Mouse (Mus musculus): ENCODE data around the gene Tshz2.

Tshz2 gene

DNA sequence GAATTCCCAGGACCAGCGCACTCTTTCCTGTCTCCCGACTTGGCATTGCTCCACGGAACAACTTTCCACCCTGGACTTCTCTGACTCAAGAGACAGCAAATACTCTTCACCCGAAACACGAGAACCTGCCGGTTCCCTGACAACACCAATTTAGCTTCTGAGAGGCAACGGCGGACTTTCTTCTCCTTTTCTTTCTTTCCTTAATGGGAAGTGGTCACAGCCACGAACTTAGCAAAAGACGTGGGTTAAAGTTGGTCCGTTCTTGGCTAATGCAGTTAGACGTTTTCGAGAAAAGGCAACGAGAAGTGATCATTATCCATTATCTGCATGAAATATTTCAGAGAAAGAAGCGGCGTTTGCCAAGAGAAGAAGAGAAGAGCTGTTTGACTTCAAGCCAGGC is 240.6 kb downstream of the Tshz2 start:
- DNase-seq = no peak

DNA sequence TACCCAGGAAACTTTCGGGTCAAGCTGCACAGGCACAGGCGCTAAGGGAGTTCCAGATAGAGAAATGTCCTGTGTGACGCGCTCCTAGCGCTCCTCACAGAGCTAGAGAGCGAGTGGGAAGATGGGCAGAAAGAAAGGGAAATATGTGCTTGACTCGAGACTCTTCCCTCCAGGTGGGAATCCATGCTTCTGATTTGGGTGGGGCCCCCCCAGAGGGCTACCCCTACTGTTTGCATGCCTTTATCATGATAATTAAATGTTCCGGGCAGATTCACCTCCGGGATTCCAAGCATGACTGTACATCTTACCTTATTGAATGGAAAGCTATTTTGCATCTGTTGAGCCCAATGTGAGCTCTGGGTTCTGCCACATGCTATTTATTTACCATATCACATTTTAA is 255.1 kb downstream of the Tshz2 start:
- no peak for DNase-seq

DNA sequence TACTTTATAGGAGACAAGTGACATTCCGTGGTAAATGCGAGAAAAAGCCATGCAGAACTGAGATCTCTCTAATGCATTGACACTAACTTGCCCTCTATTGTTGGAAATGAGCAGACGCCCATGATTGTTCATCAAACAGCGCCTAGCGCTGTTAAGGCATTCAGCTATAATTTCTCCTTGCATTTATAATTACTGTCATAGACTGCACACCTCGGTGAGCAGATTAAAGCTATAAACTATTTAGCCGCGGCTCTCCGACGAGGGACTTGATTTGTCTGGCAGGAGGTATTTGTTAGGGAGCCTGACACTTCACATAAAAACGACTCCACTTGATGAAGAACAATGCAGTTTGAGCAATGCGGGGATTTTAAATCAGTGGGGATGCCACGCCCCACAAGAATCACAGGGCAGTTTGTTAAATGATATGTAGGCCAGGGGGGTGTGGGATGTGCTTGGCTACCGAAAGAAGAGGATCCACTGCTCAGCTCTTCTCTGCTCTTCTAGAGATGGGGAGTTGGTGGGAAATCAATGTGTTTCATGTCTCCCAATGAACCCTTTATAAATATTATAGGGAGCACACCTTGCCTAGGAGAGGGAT is 259.7 kb downstream of the Tshz2 start:
- no peak for DNase-seq

DNA sequence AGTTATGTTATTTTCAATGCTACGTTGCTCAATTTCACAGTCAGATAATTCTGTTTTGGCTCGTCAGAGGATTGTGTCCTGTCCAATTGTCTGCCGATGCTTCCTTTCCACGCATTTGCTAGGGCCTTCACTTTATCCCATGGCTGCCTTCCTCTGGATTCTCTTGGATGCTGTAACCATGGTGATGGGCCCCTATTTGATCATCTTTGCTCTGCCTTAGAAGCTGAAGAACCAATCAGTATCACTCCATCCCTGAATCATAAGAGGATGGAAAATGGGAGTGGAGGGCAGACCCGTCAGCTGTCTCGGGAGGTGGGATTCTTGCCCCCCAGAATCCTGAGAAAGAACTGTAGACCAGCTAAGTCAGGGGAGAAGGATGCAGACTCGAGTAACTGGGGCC is 270.1 kb downstream of the Tshz2 start:
- DNase-seq = no peak

DNA sequence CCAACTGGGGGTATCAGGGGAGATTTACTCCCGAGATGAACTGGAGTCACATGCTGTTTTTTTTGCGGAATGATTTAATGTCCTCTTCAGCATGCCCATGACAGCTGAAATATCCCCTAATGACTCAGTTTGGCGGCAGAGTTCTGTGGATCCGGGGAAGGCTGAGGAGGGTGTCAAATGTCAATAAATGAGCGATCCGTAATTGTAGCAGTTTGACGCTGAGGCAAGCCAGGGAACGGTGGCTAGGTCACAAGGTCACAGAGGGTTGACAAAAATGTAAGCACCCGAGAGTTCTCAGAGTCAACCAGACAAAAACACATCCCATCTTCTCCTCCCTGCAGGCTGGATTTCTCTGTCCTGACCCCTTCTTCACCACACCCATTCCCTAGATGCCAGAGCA is 273.6 kb downstream of the Tshz2 start:
- no peak for DNase-seq

DNA sequence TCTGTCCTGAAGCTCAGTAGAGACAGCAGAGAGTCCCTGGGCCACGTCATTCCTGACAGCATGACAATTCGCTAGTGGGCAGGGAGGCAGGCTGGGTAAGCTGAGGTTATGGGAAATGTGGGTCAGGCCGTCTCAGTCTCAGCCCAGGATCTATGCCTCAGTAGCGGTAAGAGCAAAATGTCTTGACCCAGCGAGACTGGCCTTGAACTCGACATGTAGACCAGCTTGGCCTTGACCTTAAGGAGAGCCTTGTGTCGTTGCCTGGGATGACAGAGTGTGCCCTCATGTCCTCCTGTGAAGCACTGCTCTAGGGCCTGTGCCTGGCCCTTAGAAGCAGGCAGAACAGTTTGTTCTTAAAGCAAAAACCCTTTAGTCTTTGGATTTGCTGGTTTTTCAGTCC is 275.2 kb downstream of the Tshz2 start:
- DNase-seq = no peak

DNA sequence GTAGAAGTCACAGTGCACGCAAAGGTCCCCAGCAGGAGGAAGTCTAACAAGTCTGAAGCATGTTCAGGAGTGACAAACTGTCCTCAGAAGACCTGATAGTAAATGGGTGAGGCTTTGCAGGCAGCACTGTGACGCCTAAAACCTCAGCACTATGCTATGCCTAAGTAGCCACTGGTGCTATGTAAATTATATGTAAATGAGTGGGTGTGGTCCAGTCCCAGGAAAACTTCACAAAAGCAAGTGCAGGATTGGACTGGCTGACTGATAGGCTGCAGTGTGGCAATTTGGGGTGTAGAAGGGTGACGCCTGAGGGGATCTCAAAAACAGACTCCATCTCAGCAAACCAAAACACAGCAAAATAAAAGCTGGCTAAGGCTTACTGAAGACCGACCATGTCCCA is 277.8 kb downstream of the Tshz2 start:
- no peak for DNase-seq

DNA sequence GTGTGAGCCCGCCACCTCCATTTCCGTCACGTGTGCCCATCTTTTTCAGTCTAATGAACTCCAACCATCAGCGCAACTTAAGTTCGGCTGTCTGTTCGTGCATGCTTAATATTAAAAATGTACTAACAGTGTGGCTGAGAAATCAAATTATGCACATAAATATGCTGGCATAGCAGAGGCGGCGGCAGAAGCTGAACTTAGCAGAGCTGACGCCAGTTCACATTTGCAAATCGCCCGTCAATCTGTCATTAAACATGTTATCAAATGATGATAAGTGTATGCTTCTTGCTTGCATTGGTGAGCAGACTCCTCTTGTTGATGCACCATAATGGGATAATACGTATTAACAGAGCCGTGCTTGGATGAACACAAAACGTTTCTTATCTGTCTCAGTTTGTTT is 280.0 kb downstream of the Tshz2 start:
- DNase-seq = no peak

DNA sequence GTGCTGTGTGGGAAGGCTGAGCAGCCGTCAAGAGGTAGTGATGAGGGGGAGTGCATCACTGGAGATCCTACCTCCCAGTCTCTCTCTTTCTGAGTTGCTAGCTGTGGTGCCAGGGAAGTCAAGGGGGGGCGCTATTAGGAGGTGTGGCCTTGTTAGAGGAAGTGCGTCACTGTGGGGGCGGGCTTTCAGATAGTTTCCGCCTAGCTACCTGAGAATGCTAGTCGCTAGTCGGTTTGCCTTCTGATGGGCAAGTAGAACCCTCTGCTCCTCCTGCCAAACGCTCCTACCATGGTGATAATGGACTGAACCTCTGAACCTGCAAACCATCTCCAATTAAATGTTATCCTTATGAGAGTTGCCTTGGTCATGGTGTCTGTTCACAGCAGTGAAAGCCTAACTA is 282.1 kb downstream of the Tshz2 start:
- no peak for DNase-seq

DNA sequence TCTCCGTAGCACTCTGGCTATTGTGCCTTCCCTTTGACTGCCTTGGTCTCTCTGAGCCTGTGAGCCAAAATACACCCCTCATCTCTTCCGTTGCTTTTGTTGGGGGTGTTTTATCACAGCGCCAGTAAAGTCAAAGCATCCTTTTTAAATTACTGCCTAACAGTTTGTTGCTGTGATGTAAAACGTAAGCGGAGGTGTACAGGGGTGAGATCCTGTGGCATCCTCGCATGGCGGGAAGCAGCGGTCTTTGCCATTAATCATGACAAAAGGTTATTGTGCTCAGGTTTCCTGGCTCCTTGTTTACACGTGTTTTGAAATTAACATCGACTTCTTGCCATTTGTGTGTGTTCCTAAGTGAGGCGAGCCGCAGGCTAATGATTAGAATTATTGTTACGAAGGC is 282.5 kb downstream of the Tshz2 start:
- DNase-seq = no peak

DNA sequence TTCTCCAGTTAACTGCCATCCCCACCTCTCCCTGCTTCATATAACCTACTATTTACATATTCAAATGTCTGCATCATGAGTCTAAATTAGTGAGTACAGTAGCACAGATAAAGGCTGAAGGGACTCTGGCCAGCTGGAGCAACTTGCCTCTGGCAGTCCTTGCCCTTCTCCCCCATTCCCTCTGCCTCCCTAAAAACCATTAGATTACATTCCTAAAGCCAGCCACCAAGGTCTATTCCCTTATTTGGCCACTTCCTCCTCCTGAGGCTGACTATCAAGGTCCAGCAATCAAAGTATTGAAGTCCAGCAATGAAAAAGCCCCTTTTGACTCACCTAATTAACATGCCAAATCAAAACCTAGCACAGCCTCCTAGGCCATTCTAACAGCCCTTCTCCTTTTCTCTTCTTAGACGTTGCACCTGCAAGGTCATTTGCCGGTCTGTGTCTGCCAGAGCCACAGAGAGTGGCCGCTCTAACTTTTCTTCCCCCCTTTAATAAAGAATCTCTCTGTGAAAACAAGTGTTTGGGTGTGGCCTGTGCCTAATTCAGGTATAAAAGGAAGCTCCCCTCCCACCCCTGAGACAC is 286.4 kb downstream of the Tshz2 start:
- no peak for DNase-seq

DNA sequence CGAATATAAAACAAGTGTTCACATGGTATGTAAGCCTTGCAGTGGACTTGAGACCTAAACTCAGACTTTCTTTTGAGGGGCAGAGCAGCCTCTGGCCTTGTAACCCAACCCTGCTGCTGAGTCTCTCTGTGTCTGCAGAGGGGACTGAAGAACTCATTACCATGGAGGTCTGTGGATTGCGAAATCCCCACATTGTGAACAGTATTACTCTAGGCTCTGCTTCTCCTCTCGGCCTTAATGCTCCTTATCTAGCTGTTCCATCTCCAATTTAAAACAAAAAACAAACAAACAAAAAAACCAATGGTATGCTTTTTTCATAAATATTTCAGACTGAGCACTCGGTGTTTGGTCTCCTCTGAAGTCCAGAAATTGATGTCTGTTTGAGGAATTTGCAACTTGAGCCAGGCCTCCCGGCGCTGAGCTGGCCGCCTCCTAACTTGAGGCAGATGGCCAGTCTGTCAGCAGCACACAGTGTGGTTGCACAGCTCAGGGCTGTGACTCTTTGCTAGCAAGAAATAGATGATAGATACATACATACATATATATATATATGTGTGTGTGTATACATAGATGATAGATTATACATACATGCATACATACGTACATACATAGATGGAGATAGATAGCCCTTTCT is 291.5 kb downstream of the Tshz2 start:
- no peak for DNase-seq

DNA sequence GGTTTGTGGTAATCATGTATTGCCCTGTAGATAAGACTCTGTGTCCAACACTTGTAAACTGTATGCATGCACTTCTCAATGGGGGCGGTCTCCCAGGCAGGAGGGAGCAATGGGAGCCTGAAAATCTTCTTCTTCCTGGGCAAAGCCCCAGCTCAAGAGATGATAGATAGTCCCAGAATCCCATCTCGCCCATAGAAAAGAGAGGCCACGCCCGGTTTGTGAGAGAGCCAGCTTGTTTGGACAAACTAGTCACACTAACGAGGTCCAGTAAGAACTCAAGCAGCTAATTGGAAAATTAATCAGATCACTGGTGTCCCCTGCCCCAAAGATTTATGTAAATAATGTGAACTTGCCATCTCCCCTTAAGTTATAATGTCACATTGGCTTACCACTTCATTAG is 292.7 kb downstream of the Tshz2 start:
- DNase-seq = no peak

DNA sequence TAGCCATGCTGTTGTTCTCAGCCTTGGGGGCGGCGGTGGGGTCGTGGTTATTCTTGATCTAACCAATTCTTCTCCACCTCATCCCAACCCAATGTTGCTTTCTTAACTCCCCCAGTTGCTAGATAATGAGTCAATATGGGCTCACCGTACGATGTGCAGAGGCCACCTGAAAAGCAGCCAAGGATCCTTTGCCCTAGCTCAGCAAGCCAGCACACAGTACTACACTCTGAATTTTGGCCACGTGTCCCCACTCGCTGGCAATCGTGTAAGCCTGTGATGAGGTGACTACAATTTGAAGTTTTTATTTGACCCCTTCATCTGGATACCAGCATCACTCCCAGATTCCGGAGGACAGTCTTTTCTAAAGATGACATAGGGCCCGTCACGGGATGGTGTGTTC is 293.2 kb downstream of the Tshz2 start:
- DNase-seq = no peak

DNA sequence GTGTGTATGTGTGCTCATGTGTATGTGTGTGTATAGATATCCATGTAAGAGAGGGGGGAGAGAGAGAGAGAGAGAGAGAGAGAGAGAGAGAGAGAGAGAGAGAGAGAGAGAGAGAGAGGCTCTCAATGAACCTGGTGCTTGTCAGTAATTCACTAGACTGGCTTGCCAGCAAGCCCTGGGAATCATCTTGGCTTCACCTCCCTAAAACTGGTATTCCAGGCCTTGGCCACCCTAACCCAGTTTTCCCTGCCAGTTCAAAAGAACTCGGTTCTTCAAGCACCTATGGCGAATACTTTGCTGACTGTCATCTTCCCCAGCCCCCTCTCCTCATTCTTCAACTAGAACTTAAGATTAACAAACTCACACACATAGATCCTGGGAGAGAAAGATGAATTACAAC is 294.6 kb downstream of the Tshz2 start:
- no peak for DNase-seq

DNA sequence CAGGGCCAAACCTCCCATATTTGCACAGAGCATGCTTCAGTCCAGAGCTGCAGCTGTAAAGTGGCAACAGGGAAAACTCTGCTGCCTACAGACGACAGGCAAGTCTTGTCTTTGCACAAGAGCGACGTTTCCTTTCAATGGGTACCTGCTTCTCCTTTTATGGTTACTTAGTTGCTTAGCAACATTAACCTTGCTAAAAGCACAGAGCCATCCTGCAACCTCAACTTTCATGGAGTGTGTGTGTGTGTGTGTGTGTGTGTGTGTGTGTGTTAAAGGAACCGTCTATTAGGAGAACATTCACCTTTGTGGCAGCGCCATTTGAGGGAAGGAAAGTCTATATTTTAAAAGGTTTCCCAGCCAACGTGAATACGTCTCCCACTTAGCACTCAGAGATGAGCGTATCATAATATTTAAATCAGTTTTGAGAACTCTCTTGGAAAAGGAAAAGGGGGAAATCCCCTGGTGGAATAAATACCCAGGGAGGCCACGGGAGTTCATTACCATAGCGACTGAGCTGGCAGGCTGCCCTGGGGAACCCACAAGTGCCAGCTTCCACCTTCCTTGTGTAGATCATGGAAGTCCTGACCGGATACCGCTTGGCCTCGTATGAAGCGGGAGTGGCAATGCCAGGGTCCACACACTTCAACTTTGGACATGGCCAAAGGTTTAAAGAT is 295.8 kb downstream of the Tshz2 start:
- DNase-seq = peak; percentile 17 to 18

DNA sequence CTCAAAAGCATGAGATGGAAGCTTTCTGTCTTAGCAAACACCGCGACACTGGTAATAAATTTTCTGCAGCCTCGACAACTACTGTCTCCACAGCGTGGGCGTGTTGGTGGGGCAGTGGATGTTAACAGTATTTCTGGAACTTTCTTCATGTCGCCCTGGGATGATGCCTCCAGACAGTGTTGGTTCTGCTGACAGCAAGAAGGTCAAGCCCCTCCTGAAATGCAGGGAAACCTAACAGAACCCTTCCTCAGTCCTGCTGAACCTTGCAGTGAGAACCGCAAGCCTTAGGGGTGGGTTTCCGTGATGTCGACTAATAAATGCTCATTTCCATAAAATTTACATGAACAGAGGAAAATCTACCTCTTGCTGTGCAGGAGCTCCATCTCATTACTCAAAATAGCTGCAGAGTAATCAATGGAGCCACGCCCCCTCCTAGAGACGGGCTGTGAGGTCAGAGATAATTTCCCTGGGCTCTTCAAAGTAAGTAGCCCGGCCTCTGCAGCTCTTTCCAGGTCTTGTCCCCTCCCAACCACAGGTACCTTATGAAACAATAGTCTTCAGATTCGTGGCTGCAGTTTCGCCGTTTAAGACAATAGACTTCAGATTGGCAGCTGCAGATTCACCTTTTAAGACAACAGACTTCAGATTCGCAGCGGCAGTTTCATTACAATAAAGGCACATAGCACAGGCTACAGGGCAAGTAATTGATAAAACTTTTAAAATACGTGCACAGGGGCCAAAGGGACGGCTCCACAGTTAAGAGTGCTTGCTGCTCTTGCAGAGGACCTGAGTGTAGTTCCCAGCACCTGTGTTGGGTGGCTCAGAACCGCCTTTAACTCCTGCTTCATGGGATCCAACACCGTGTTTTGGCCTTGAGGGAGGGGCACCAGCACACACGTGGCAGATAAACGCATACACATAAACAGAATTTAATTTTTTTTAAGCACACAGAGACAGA is 297.0 kb downstream of the Tshz2 start:
- DNase-seq = no peak

DNA sequence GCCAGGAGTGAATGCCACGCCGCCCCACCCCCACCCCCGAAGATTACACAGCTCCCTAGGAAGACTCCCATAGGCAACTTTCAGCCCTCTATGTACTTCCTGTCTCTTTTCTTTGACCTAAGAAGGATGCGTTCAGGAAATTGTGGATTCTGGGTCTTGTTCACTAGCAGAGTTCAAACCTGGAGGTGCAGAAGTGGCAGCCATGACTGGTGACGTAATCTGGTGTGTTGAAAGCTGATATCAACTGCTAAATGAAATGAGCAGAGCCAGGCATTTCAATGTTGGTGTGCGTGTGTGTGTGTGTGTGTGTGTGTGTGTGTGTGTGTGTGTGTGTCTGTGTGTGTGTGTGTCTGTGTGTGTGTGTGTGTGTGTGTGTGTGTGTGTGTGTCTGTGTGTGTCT is 302.8 kb downstream of the Tshz2 start:
- no peak for DNase-seq

DNA sequence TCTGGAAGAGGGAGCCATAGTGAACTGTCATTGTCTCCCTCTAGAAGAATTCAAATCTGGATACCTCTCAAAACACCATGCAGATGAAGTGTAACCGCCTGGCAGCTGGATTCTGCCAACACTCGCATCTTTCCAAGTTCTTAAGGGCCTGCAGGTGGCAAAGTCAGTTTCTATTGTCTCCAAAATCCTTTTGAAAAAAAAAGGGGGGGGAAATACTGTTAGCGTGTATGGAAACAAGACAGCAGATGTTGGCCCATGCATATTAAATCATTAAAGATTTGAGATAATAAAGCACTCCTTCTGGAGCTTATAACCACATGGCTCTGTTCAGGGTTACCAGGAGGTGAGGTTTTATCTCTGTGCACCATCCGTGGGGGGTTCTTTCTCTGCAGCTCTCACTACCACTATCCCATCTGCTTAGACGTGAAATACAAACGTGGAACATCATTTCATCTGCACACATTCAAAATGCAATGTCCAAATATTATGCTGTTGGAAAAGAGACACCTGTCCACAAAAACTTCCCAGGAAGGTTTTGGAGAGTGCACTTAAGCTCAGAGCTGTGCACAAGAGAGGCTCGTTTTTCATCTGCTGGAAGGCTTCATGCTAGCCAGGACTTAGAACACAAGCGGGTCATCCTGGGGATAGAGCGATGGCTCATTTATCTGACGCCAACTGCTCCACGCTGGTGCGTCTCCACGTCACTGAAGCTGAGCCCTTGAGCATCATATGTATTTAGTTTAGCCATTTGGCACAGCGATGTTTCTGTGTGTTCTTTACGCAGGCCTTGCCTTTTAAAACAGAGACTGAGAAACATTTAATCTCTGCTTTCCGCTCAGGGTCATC is 307.7 kb downstream of the Tshz2 start:
- DNase-seq = no peak

DNA sequence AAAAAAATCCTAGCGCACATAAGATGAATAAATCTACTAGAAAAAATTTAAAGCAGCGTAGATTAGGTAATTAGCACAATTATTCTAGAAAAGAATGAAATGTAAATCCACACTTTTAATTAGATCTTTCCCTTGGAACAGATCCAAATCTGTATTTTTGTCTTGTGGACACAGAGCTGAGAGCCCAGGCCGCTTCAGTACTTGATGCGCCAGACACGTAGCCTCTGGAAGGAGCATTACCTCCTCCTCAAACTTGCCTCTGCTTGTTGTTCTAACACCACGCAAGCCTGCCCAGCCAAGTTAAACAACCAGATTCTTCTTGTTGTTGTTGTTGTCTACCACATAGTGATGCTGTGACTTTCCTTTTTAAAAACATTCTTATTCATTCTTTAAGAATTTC is 310.9 kb downstream of the Tshz2 start:
- DNase-seq = no peak

DNA sequence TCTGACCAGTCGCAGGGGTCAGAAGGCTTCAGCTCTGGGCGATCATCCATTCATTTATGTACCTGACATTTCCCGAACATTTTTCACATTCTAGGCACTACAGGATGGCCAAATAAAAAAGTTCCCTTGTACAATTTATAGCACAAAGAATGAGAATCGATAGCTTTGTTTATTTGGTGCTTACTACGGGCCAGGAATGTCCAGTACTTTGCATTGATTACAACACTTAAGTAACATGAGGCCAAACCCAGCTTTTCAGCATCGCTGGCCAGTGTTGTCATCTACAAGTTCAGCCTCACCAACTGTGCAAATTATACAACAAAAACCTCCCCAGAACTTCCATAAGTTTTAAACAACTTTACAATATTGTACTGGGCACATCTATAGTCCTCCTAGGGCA is 315.3 kb downstream of the Tshz2 start:
- DNase-seq = no peak

DNA sequence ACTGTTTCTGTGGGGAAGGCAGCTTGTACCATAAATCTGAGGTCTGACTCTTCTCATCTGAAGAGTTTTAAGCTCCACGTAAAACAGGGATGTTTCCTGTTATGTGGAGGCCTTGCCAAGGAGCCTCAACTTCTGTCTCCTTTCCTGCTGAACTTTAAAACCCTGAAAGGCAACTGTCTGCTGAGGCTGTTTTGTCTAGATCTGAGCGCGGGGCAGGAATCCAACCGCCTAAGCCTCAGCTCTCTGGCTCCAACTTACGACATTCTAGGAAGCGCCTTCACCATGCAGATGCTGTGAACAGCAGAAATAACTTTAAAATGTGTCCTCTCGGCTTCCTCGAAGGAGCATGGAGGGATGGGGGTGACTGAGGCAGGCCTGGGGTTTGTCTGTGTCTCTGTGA is 318.2 kb downstream of the Tshz2 start:
- no peak for DNase-seq

Data from spleen, adult 18-20 months (tissue).